Mouse (Mus musculus): ENCODE results near the gene Prkch.

DNA sequence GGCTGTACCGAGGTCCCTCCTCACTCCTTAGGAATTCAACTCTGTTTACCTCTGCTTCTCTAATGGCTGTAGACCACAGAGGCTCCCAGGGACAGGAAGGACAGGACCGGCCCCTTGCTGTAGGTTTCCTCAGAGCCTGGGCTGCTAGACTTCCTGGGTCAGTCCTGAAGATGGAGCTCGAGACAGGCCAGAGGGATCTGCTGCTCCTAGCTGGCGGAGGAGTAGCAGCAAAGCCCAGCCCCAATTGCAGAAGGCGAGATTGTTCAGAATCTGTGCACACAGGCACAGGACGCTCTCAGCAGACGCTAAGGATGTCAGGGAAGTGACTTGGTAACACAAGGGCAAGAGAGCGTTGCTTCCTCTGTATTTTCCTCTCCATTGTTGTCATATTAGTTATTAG lies 124.3 kb downstream of the Prkch start:
- peak; percentile 50; the same call in 1 of the 2 replicates for TF ChIP-seq CTCF (IDR thresholded peaks at IDR 0.05; ENCODE audit: insufficient read depth, low read depth, low read length)
- TF ChIP-seq POLR2A (IDR thresholded peaks at IDR 0.05; ENCODE audit: insufficient read depth, low read depth, low read length) = no peak
